Mouse (Mus musculus) bone marrow, adult 2 months (tissue): ENCODE measurements around the gene Cdc40.

Experiments
- CTCF ChIP-seq: fragments of 200-500 bp; IDR thresholded peaks from 2 replicates; pipeline ENCODE4 v1.5.1; 2011; ENCODE audit warnings: low read length, control low read depth; ENCODE audit not compliant: control insufficient read depth, insufficient read depth
- POLR2A ChIP-seq: fragments of 200-500 bp; IDR thresholded peaks from 2 replicates; pipeline ENCODE4 v1.6.1; 2011; ENCODE audit warnings: low read depth, mild to moderate bottlenecking, control low read depth, low read length, borderline replicate concordance; ENCODE audit not compliant: control insufficient read depth

GRCm38 (mm10) chr10:40806221-40806620 lies 76.9 kb downstream of the Cdc40 start:
- no peak for TF ChIP-seq CTCF
- no peak for TF ChIP-seq POLR2A
